23 mouse cellular contexts compared by ENCODE assay signal in genomic region chr10:39241922-39242321, GRCm38 (mm10).
DNase-seq lines count a peak whose midpoint lies in the region; ATAC-seq lines count a peak whose summit lies in the region.
"Had no signal": no experiment of that assay in that cellular context is flagged by ENCODE, and none has a peak within 500 bp of the region (broad histone marks: within the 10 kb centered on the region; RNA-seq: fewer than 3 reads in every experiment).

No protein-coding gene starts in this region.

- intact Hi-C loops in left cerebral cortex, postnatal 36 days (cut with DNase I) = loop anchor here (2.0 kb wide), 1 partner anchor 127 kb away; the partner anchor contains the start of gene Fyn

- peak; percentile 76 for ATAC-seq in inflammation-experienced regulatory T-cells, adult 6 months
- ATAC-seq: forebrain, postnatal 0 days; hindbrain, postnatal 0 days; intestine, postnatal 0 days; liver, embryonic 12.5 days; liver, postnatal 0 days; lung, postnatal 0 days; midbrain, embryonic 13.5 days had no signal

- DNase-seq in thymus, postnatal 25 days = peak; percentile 23
- no peak for DNase-seq in thymus, adult 18-20 months
- DNase-seq in CD8-positive naive resting alpha-beta T cell, adult 2 months (ENCODE audit: low read depth in 2 of 2, low spot score in 2 of 2) = peak; percentile 9 to 19
- no peak for DNase-seq in c-Kit-positive CD71-positive TER-119-positive erythroid progenitor cells, embryonic 14.5 days (ENCODE audit: low spot score)
- DNase-seq in kidney, postnatal 36 days = no peak
- DNase-seq in left cerebral cortex, postnatal 36 days (ENCODE audit: low spot score in 2 of 2) = no peak
- DNase-seq: adrenal gland, postnatal 10 days; cerebellum, adult 18-20 months; forebrain, postnatal 0 days; heart, postnatal 36 days; kidney, adult 9 months; kidney, postnatal 10 days; layer of hippocampus, adult 9-11 months; liver, postnatal 0 days; lung, postnatal 4 days; retina, postnatal 1 day; right cerebral cortex, postnatal 25 days had no signal

Comparison
In these comparisons a context has a peak if more than half of its experiments do, and no peak if none do; other contexts are left out.
1. DNase-seq: peak in thymus, postnatal 25 days (single experiment) and CD8-positive naive resting alpha-beta T cell, adult 2 months (2 of 2); none in thymus, adult 18-20 months (0 of 2), c-Kit-positive CD71-positive TER-119-positive erythroid progenitor cells, embryonic 14.5 days (single experiment), kidney, postnatal 36 days (0 of 2) and left cerebral cortex, postnatal 36 days (0 of 2).